Mouse (Mus musculus) midbrain, embryonic 12.5 days (tissue): ENCODE results near the gene 1700028K03Rik. TPM values are rescaled to one million over a fixed set of nuclear protein-coding genes. Genes with fewer than 3 reads are reported as not detected.
A peak's percentile ranks its signal among the peaks of the same experiment; 100 is the strongest.

Source experiments
- ATAC-seq: fragments of 200-750 bp; cut with Nextera tagmentation; 2 replicates; pipeline ENCODE4 v1.8.0; 2017; ENCODE audit warnings: low read depth, moderate TSS enrichment, moderate library complexity; ENCODE audit not compliant: low FRiP score
- H3K27ac ChIP-seq: fragments of 300-500 bp; sonication (generic); replicated peaks from 2 replicates; pipeline ENCODE4 v1.5.1; 2016; ENCODE audit warnings: mild to moderate bottlenecking
- H3K27me3 ChIP-seq: fragments of 300-500 bp; sonication (generic); 2 replicates; pipeline ENCODE4 v1.6.1; 2016; ENCODE audit warnings: mild to moderate bottlenecking
- H3K36me3 ChIP-seq: fragments of 300-500 bp; sonication (generic); 2 replicates; pipeline ENCODE4 v1.6.1; 2016
- H3K4me1 ChIP-seq: fragments of 300-500 bp; sonication (generic); 2 replicates; pipeline ENCODE4 v1.6.1; 2016
- H3K4me2 ChIP-seq: fragments of 300-500 bp; sonication (generic); replicated peaks from 2 replicates; pipeline ENCODE4 v1.6.1; 2016; ENCODE audit warnings: mild to moderate bottlenecking, moderate library complexity
- H3K4me3 ChIP-seq: fragments of 300-500 bp; sonication (generic); 2 replicates; pipeline ENCODE4 v1.5.1; 2016; ENCODE audit warnings: mild to moderate bottlenecking
- H3K9ac ChIP-seq: fragments of 300-500 bp; sonication (generic); replicated peaks from 2 replicates; pipeline ENCODE4 v1.6.1; 2016; ENCODE audit warnings: mild to moderate bottlenecking, moderate library complexity
- H3K9me3 ChIP-seq: fragments of 300-500 bp; sonication (generic); 2 replicates; pipeline ENCODE4 v1.6.1; 2016; ENCODE audit warnings: mild to moderate bottlenecking
- WGBS: fragments of 180-500 bp; shearing (Covaris S2); methylation state at CpG from one replicate; pipeline ENCODE4 v1.1.7; 2016; 5-methylcytosine and 5-hydroxymethylcytosine counted together
- polyA plus RNA-seq: library from polyadenylated mRNA; unstranded; fragments of >200 nt; fragmentation: Nextera tagmentation; extraction: Ambion mirVana; gene quantifications from 2 replicates; pipeline ENCODE4 v1.2.1, GENCODE M21; 2016

1700028K03Rik gene
- 0.17 and 0.25 TPM in 2 replicates for polyA plus RNA-seq

DNA sequence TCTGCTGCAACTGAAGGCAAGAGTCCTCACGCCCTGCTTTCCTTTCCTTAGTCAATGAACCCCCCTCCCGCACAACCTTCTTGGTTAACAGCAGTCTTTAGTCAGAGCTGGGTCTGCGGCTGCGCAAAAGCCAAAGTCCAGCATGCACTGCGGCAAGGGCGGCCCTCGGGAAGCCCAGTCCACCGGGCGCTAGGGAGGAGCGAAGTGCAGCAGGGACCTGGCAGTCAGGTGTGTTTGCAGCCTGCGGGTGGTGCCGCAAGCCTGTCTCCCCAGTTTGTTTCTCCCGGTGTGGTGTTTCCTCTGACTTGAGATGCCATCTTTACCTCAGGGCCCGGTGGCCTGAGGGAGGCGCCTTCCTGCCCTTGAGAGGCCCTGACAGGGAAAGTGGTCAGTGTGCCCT is at the start of gene 1700028K03Rik:
Gene 1700028K03Rik (plus strand): TSS at position 129 of the 400 bp plus-strand sequence.
- Histone ChIP-seq H3K4me2 (no peak within 1 kb of the TSS), H3K9me3 (no peaks in the 10 kb centered on the region), H3K27ac (no peak within 1 kb of the TSS), H3K36me3 (no peaks in the 10 kb centered on the region), H3K27me3 (no peaks in the 10 kb centered on the region), H3K4me3 (no peak within 1 kb of the TSS), H3K9ac (no peak within 1 kb of the TSS), H3K4me1 (no peaks in the 10 kb centered on the region)
- ATAC-seq = no peak
- WGBS = 77% methylated on average over 15 of the region's 15 CpGs

DNA sequence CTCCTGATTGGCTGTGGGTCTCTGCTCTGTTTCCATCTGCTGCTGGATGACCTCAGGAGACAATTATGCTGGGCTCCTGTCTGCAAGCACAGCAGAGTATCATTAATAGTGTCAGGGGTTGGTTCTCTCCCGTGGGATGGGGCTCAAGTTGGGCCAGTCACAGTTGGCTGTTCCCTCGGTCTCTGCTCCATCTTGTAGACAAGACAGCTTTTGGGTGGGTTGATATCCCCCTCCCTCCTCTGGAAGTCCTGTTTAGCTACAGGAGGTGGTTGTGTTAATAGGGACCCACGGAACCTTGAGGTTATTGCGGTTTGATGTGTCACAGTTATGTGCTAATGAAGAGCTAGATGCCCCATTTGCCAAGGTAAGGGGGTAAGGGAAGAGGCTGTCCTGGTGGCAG is 45.5 kb upstream of the 1700028K03Rik start:
- ATAC-seq = no peak
- Histone ChIP-seq H3K36me3 (0 out of 2 replicates have a peak, but pooled peaks cover 4% of the 10 kb centered on the region), H3K9ac (no peak overlapping the region), H3K9me3 (no peaks in the 10 kb centered on the region), H3K4me2 (no peak overlapping the region), H3K27ac (no peak overlapping the region), H3K4me1 (no peaks in the 10 kb centered on the region), H3K27me3 (no peaks in the 10 kb centered on the region), H3K4me3 (no peak overlapping the region)
- 74% methylated on average over 4 of the region's 4 CpGs for WGBS

DNA sequence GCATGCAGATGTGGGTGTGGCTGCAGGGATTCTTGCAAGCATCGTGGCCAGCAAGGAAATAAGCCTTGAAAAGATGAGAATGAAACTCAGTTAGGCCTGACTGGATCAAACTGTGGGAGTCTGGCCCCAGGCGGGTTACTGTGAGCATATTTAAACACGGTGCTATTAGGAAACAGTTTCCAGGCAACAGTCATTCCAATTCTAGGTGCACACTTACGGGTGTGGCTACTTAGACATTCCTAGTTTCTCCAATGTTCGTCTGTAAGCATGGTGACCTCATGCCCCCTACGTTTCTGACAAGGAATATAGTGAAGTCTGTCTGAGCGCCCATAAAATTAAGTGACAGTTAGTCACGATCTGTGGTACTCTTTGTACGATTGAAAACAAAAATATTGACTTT is 43.5 kb upstream of the 1700028K03Rik start:
- WGBS = 77% methylated on average over 9 of the region's 9 CpGs

DNA sequence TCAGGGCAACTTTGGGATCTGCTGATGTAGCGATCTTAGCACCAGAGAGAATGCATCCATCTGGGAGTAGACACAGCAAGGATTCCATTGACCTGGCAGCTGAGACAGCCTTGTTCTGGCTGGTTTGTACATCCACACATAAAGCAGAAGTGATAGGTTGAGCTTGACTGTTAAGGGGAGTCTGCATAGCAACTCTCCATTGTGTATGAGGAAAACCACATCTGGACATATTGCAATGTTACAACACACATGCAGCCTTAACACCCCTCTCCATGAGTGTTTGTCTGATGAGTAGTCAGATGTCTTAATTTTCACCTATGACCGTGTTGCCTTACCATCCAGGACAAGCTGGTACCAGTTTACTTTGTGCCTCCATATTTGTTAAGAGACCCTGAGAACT is 42.0 kb upstream of the 1700028K03Rik start:
- 86% methylated on average over 2 of the region's 2 CpGs for WGBS
- Histone ChIP-seq H3K4me1 (0 out of 2 replicates have a peak, but pooled peaks cover 2% of the 10 kb centered on the region), H3K27ac (no peak overlapping the region), H3K9me3 (no peaks in the 10 kb centered on the region), H3K27me3 (no peaks in the 10 kb centered on the region), H3K4me3 (no peak overlapping the region), H3K36me3 (0 out of 2 replicates have a peak, but pooled peaks cover 8% of the 10 kb centered on the region), H3K4me2 (no peak overlapping the region), H3K9ac (no peak overlapping the region)
- ATAC-seq = no peak

More for the DNA sequence above, 43.5 kb upstream of the 1700028K03Rik start:
- Histone ChIP-seq H3K4me3 (no peak overlapping the region), H3K9me3 (no peaks in the 10 kb centered on the region), H3K9ac (no peak overlapping the region), H3K4me1 (no peaks in the 10 kb centered on the region), H3K4me2 (no peak overlapping the region), H3K27ac (no peak overlapping the region), H3K27me3 (no peaks in the 10 kb centered on the region), H3K36me3 (0 out of 2 replicates have a peak, but pooled peaks cover 8% of the 10 kb centered on the region)
- no peak for ATAC-seq

DNA sequence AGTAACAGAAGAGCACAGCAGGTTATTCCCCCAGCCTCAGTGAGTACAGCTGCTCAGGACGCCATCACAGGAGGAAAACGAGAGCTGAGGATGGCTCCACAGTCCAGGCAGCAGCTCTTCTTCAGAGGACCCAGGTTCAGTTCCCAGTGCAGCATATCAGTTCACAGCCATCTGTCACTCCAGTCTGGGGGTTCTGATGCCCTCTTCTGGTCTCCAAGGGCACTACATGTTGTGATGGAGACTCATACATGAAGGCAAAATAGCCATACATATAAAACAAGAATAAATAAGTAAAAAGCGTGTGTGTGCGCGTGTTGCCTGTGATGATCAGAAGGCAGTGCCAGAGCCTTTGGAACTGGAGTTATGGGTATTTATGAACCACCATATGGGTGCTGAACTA is 39.8 kb upstream of the 1700028K03Rik start:
- 96% methylated on average over 5 of the region's 5 CpGs for WGBS
- Histone ChIP-seq H3K27ac (no peak overlapping the region), H3K4me2 (no peak overlapping the region), H3K9me3 (no peaks in the 10 kb centered on the region), H3K4me3 (no peak overlapping the region), H3K27me3 (no peaks in the 10 kb centered on the region), H3K36me3 (0 out of 2 replicates have a peak, but pooled peaks cover 8% of the 10 kb centered on the region), H3K9ac (no peak overlapping the region), H3K4me1 (peaks cover 11% of the 10 kb centered on the region)
- no peak for ATAC-seq

DNA sequence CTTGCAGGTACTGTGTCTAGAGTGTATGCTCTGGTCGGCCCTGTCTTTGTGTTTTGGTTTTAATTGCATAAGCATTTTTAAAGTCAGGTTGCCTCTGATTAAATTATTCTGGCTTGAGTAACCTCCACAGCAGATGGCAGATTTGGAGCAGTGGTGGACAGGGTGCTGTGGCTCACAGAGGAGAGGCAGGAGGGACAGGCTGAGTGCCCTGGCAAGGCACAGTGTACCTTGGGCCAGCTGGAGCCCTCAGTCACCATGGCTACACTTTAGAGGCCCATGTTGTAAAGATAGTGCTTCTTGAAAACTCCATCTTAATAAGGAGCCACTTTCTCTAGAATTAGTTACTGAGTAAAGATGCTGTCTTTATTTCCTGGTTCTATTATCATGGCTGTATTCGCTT is 38.5 kb upstream of the 1700028K03Rik start:
- H3K4me2 ChIP-seq = no peak overlapping the region
- peaks cover 11% of the 10 kb centered on the region for H3K4me1 ChIP-seq
- no peak overlapping the region for H3K4me3 ChIP-seq
- H3K36me3 ChIP-seq = 0 out of 2 replicates have a peak, but pooled peaks cover 8% of the 10 kb centered on the region
- WGBS = 85% methylated on average over 2 of the region's 2 CpGs
- H3K27me3 ChIP-seq = no peaks in the 10 kb centered on the region
- ATAC-seq = no peak
- no peak overlapping the region for H3K9ac ChIP-seq
- H3K9me3 ChIP-seq = no peaks in the 10 kb centered on the region
- peak overlapping the region; percentile 42; the same call in 1 of the 2 replicates for H3K27ac ChIP-seq

DNA sequence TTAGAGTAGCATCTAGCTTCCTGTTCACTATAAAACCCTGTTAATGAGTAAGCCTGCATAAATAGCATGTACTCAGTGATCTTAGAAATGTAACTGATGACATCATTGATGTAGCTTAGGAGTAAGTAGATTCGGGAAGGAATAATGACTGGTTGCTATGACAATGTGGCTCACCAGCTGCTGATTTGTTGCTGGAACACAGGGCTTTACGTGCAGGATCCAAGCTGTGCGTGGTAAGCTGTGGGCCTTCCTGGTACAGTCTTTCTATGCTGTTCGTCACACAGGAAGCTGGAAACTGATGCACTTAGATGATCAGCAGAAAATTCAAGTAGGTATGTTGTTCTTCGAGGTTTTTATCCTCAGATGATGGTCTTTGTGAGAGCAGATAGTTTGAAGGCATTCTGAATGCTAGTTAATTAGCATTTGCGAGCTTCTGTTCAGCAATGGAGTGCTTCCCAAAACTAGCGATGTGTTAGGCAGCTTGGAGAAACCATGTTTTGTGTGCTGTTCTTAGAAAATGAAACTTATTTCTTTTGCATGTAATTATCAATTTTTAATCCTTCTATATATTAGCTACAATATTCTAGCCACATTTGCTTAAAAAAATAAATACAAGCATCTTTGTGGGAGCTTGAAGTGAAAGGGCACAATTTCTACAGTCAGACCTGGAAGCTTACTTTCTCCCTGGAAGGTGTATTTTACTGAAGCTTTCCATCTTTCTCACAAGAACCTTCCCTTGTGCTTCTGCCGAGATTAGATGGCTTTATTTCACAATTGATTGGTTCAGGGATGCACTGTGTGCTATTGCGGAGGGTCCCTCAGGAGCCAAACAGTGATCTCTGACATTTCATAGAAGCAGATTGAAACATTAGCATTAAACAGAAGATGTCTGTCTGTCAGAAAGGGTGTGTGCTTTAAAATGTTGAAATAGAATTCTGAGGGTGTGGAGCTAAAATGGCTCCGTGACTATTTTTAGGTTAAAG is 36.7 kb upstream of the 1700028K03Rik start:
- ATAC-seq = peak; percentile 94
- 39% methylated on average over 10 of the region's 10 CpGs for WGBS
- peak overlapping the region; percentile 30 for H3K4me3 ChIP-seq

DNA sequence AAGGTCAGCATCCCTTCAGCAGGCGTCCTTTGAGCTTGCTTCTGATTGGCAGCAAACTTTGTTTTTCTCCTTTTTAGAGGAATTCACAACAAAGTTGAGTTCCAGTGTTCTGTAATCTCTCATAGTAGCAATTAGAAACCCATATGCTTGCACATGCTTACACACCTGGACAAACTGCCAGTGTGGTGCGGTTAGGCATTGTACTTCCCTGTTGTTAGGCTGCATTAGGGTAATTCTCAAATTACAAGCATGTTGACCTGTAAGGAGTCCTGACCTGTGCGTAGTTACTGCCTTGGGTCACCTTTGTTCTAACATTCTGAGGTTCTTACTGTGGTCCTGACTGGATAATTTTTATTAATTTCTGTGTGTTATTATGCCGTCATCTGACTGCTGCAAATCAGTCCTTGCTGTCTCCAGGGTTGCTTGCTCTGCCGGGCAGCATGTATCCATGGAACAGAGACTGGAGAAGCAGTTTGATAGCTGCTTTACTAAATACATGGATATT is 35.7 kb upstream of the 1700028K03Rik start:
- 64% methylated on average over 5 of the region's 5 CpGs for WGBS
- no peaks in the 10 kb centered on the region for H3K9me3 ChIP-seq
- H3K36me3 ChIP-seq = peaks cover 11% of the 10 kb centered on the region
- no peak overlapping the region for H3K27ac ChIP-seq
- peak overlapping the region; percentile 24 for H3K4me3 ChIP-seq
- ATAC-seq = no peak
- H3K27me3 ChIP-seq = no peaks in the 10 kb centered on the region
- peaks cover 11% of the 10 kb centered on the region for H3K4me1 ChIP-seq
- H3K4me2 ChIP-seq = peak overlapping the region; percentile 45
- peak overlapping the region; percentile 44 for H3K9ac ChIP-seq

More for the DNA sequence above, 36.7 kb upstream of the 1700028K03Rik start:
- H3K4me2 ChIP-seq = peak overlapping the region; percentile 45
- H3K27me3 ChIP-seq = no peaks in the 10 kb centered on the region
- H3K9ac ChIP-seq = peak overlapping the region; percentile 24; the same call in 1 of the 2 replicates
- H3K27ac ChIP-seq = peak overlapping the region; percentile 76
- 0 out of 2 replicates have a peak, but pooled peaks cover 4% of the 10 kb centered on the region for H3K36me3 ChIP-seq
- H3K9me3 ChIP-seq = no peaks in the 10 kb centered on the region
- peaks cover 11% of the 10 kb centered on the region for H3K4me1 ChIP-seq

DNA sequence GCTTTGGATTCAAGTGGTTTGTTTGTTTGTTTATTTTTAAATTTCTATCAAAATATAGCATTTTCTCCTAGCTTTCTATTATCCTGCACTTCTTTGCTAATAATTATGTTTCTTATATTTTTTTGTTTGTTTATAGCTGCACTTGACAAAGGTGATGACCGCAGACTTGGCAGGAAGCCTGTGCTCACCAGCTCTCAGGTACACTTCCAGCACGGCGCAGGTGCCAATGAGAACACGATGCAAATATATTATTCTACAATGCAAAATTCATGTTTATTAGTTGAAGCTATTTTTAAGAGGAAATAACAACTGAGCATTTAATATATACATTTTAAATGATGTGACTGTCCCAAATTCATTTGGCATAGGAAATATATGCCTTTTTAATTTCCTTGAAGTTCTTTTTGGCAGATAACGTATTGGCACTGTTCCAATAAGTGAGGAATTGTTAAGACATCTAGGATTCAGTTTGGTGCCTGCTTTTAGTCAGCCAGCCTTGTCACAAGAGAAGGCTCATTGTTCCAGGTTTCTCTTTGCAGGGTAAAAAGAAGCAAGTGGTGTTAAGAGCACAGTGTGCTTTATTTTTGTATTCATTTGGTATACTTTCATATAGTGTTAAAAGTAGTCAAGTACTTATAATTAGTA is 34.5 kb upstream of the 1700028K03Rik start:
- H3K4me3 ChIP-seq = no peak overlapping the region
- no peak overlapping the region for H3K9ac ChIP-seq
- peaks cover 11% of the 10 kb centered on the region for H3K4me1 ChIP-seq
- no peak overlapping the region for H3K4me2 ChIP-seq
- no peak for ATAC-seq
- no peak overlapping the region for H3K27ac ChIP-seq
- H3K9me3 ChIP-seq = no peaks in the 10 kb centered on the region
- WGBS = 90% methylated on average over 5 of the region's 5 CpGs
- H3K27me3 ChIP-seq = no peaks in the 10 kb centered on the region
- peaks cover 10% of the 10 kb centered on the region for H3K36me3 ChIP-seq

DNA sequence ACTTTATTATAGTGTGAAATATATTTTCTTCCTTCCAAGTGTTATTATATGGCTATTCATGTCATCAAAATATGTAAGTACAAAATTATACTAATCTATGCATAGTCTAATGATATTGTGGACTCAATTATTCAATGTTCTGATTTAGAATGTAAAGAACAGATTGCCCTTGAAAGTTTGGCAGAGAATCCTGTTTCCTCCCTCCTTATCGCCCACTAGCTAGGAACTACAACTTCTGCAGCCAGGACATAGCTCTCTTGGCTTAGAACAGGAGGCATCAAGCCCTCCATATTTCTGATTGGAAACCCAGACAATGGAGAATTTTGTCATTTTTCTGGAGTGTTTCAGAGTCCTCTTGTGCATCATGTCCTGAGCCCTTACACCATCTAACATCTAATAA is 33.8 kb upstream of the 1700028K03Rik start:
- Histone ChIP-seq H3K4me2 (no peak overlapping the region), H3K4me3 (no peak overlapping the region), H3K27me3 (no peaks in the 10 kb centered on the region), H3K9ac (no peak overlapping the region), H3K27ac (no peak overlapping the region), H3K9me3 (no peaks in the 10 kb centered on the region), H3K4me1 (peaks cover 11% of the 10 kb centered on the region), H3K36me3 (peaks cover 12% of the 10 kb centered on the region)
- no peak for ATAC-seq
- WGBS = 91% methylated on average over 1 of the region's 1 CpGs

DNA sequence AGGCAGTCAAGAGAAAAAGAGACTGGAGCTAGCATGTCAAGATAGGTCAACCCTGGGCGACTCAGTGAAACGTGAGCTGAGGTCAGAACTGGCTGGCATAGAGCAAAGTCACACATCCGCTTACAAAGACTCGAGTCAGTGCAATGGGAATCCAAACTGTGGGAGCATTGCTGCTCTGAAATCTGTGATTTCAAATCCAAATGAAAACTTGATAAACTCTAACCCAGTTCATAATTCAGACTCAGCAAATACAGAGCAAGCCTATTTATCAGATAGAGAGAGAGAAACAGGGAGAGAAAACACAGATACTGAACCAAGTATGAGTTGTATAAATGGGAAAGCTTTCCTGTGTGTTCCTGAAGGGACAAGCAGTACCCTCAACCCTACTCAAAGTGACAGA is 27.2 kb upstream of the 1700028K03Rik start, which contains the start of gene Gm42669:
Gene Gm42669 (plus strand): TSS at position 301 of the 400 bp plus-strand sequence.
- no peak within 1 kb of the TSS for H3K9ac ChIP-seq
- H3K27ac ChIP-seq = no peak within 1 kb of the TSS
- H3K4me1 ChIP-seq = no peaks in the 10 kb centered on the region
- 80% methylated on average over 4 of the region's 4 CpGs for WGBS
- no peak for ATAC-seq
- no peaks in the 10 kb centered on the region for H3K27me3 ChIP-seq
- H3K4me2 ChIP-seq = no peak within 1 kb of the TSS
- no peaks in the 10 kb centered on the region for H3K9me3 ChIP-seq
- no peak within 1 kb of the TSS for H3K4me3 ChIP-seq
- peaks cover 36% of the 10 kb centered on the region for H3K36me3 ChIP-seq
